Mouse (Mus musculus): ENCODE measurements around the gene Prickle1.

The Prickle1 gene

GRCm38 (mm10) chr15:93502703-93503102, 93.0 kb downstream of the Prickle1 start:
- DNase-seq (ENCODE audit: low spot score), result no peak

- no peak for DNase-seq (ENCODE audit: low spot score)
Measured at GRCm38 (mm10) chr15:93499866-93500265, 95.8 kb downstream of the Prickle1 start.

DNA sequence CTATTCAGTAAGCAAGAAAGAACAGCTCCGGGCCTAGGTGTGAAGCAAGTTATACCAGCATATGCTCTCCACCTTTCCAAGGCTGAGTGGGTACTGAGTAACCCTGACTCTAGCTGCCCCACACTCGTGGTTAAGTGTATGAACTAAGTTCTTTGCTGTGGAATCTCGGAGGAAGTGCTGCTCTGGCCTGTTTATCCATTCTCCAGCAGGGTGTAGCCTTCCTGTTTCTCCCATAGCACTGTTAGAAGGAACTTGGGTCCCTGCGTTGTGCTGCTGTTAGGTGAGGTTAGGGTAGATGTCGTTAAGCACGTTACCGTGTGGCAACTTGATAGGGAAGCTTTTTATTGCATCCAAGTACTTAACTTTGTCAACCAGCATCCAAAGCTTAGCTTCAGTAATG, 101.0 kb downstream of the Prickle1 start:
- DNase-seq (ENCODE audit: low spot score), result no peak

DNA sequence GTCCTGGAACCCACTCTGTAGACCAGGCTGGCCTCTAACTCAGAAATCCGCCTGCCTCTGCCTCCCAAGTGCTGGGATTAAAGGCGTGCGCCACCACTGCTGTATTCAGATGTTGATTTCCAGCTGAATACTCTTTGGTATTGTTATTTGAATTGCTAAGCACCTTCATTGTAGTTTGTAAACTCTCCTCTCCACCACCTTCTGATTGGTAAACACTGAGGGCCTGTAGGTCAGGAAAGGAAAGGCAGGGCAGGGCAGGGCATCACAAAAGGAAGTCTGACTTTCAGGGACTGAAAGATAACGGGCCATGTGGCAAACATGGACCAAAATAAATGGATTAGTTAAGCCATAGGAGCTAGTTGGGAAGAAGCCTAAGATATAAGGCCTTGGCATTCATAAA, 106.1 kb downstream of the Prickle1 start:
- DNase-seq (ENCODE audit: low spot score), result no peak

- no peak for DNase-seq (ENCODE audit: low spot score)
Measured at GRCm38 (mm10) chr15:93486066-93486465, 109.6 kb downstream of the Prickle1 start.

- DNase-seq (ENCODE audit: low spot score), result no peak
Measured at GRCm38 (mm10) chr15:93485252-93485651, 110.4 kb downstream of the Prickle1 start.

DNA sequence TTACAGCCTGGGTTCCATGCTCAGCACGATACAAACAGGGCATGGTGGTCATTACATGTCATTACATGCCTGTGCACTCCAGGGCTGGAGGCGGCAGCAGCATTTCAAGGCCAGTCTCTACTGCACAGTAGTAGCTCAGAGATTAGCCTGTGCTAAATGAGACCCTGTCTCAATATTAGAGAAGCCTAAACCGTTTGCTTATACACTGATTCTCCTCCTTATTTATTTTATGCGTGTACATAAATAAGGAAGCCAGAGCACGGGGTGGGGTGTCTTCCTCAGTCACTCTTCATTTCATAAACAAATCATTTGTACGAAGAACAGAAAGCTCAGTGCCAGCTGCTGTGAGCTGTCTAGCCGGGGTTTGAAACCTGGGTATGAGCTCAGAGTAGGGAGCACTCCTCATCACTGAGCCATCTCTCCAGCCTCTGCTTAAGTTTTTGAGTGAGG, 111.4 kb downstream of the Prickle1 start:
- DNase-seq (ENCODE audit: low spot score), result no peak

DNA sequence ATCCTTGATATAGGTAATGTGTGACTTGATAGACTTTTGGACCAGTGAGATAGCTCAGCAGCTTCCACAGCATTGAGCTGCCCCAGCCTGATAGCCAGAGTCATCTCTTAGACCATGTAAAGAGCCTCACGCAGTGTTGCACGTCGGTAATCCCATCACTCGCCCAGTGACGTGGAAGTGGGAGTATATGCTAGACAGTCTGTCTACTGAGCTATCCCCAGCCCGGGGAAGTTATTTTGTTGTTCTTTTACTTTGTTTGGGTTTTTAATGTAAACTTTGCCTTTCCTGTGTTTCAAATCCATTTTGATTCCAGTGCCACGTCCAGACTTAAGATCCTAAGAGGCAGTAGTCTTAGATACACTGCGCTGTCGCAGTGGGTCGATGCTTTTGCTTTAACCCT, 114.6 kb downstream of the Prickle1 start:
- DNase-seq (ENCODE audit: low spot score), result no peak

GRCm38 (mm10) chr15:93479445-93479844, 116.2 kb downstream of the Prickle1 start:
- no peak for DNase-seq (ENCODE audit: low spot score)

DNA sequence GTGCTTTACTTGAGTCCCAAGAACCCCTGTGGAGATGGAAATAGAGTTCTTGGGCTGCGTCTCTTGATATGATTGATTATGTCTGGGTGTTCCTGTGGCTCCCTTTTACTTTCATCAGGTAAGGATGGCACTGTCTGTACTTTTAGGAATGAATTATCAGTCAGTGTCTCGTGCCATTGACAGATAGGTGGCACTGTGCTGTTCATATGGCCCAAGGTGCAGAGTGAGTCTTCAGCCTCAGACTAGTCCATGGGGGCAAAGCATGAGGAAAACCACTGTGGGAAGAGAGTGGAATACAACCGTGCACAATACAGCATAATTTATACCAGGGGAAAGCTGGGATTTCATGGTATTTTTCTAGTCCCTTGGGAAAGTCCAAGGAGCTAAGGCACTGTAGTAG, 117.0 kb downstream of the Prickle1 start:
- DNase-seq (ENCODE audit: low spot score), result no peak

- DNase-seq (ENCODE audit: low spot score), result no peak
Measured at GRCm38 (mm10) chr15:93477729-93478128, 118.0 kb downstream of the Prickle1 start.

DNA sequence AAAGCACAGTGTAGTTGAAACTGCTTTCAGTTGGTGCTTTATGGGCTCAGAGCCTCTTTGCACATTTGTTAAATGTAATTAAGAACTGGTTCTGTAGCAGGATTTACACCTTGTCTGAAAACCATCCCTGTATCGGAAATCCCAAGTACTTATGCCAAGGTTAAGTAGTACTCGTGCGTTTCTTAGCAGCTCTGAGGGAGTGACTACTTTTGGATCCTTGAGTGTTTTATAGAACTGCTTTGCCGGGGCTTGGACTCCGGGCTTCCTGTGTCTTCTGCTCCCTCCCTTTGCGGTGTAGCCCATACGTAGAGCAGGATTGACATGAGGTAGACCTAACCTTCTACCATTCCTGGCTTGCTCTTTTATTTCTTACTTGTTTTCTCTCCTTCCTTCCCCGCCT, 120.0 kb downstream of the Prickle1 start:
- no peak for DNase-seq (ENCODE audit: low spot score)

GRCm38 (mm10) chr15:93474277-93474676, 121.4 kb downstream of the Prickle1 start:
- no peak for DNase-seq (ENCODE audit: low spot score)

DNA sequence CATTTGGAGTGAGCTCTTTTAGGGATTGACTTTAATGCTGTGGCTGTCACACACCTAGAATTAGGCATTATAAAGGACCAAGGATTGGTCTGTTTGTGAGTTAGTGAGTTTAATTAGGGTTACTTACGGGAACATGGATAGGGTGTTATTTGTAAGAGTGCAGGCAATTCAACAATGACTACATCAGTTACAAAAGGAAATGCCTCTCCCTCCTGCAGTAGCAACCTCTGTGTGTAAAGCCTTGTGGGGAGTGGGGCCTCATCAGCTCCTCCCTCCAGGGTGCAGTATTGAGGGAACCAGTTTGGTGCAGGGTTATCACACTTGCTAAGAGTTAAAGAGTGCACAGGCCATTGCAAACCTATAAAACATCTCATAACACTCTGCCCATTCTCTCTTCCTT, 123.6 kb downstream of the Prickle1 start:
- no peak for DNase-seq (ENCODE audit: low spot score)

GRCm38 (mm10) chr15:93471651-93472050, 124.0 kb downstream of the Prickle1 start:
- DNase-seq (ENCODE audit: low spot score), result no peak

DNA sequence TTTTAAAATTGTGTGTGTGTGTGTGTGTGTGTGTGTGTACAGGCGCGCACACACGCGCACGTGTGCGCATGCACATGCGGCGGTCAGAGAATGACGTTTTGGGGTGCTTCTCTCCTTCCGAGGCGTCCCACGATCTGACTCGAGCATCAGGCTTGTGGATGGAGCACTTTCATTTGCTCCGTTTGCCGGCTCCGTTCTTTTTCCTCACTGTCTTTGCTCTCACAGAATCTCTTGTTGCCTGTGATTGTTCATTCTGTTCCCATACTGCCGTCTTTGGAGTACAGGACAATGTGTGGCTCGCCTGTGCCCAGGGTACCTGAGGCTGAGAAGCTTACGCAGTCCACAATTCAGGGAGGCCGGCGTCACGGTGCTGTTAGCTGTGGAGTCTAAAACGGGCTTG, 134.6 kb downstream of the Prickle1 start:
- no peak for DNase-seq (ENCODE audit: low spot score)

DNA sequence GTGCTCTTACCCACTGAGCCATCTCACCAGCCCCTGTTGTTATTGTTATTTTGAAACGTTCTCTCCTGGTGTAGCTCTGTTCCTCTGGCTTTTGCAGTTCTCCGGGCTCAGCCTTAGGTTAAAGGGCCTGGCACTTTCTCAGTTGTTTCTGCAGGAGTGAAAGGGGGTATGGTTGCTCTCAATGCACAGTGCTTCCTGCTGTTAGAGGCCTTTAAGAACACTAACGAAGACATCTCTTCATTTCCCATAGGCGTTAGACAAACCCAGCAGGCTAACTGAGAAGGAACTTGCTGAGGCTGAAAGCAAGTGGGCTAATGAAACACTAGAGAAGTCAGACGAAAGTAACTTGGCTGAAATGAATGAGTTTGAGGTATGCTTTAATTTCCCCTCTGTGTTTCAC, 136.3 kb downstream of the Prickle1 start:
- no peak for DNase-seq (ENCODE audit: low spot score)

- no peak for DNase-seq (ENCODE audit: low spot score)
Measured at GRCm38 (mm10) chr15:93456005-93456404, 139.7 kb downstream of the Prickle1 start.

DNA sequence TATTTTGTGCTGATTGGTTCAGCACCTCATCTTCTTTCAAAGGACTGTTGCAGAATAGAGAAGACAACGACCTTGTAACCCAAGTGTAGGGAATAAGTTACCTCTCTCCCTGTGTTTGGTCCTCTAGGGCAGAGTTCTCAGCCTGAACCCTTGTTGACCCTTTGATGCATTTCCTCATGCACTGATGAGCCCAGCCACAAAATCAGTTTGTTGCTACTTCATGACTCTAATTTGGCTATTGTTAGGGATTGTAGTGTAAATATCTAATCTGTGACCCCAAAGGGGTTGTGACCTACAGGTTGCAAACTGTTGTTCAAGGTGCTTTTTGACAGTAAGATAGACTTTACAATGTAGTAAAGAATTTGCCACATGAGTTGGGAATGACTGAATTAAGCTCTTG, 142.4 kb downstream of the Prickle1 start:
- DNase-seq (ENCODE audit: low spot score), result no peak

All from ovary, postnatal 14 days (tissue).